Mouse (Mus musculus): ENCODE data around the gene Fosl2. TPM values are rescaled to one million over a fixed set of nuclear protein-coding genes. Genes with fewer than 3 reads are reported as not detected.

Gene Fosl2
- polyA plus RNA-seq, 1 experiment from 2014 or later, result 0.61 TPM

DNA sequence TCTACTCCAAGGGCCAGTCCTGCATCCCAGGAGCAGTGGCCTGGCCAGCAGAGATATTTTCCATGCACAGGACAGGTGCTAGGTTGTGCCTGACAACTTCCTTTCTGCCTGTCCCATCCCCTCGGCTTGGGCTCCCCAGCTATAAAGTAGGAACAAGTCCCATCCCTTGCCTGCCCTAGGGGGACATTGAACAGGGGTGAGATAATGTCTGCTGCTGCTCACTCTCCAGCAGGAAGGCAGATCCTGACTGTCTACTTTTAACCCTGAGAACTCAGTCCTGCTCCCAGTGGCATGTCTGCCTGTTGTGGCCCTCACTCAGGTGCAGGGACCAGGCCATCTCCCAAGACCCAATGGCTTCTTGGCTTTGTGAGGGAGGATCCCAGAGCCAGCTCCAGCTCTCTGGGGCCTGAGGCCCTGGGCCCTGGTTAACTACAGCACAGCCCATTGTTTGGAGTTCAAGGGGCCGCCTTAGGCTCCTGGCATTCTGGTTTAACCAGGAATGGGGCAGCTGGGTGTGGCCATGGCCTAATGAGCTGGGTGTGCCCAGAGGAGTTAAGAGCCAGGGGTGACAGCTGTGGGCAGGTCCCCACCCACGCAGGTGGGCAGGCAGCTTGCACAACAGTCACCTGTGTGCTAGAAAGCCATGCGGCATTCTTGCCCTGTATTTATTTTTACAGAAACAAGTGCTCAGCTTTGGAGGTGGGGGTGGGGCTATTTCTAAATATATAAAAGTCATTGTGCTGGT lies 47.5 kb downstream of the Fosl2 start:
- no peak for ATAC-seq (ENCODE audit: low read depth)
- no peak overlapping the region for H3K27ac ChIP-seq (ENCODE audit: low read length)
- no peaks in the 10 kb centered on the region for H3K4me1 ChIP-seq (ENCODE audit: control insufficient read depth, low read depth, low read length)
- no peak overlapping the region for H3K4me3 ChIP-seq (ENCODE audit: low read depth, low read length)
- H3K36me3 ChIP-seq (ENCODE audit: control insufficient read depth, insufficient read depth), result no peaks in the 10 kb centered on the region
- 61% methylated on average over 4 of the region's 4 CpGs for WGBS (ENCODE audit: insufficient replicate concordance)
- H3K27me3 ChIP-seq (ENCODE audit: control insufficient read depth, insufficient read depth, low read depth, low read length), result no peaks in the 10 kb centered on the region
- no peak overlapping the region for H3K9ac ChIP-seq (ENCODE audit: low read depth, low read length)
- H3K4me2 ChIP-seq (ENCODE audit: low read depth, low read length), result no peak overlapping the region
- H3K9me3 ChIP-seq (replicated peaks; ENCODE audit: control insufficient read depth, low read length), result no peaks in the 10 kb centered on the region

DNA sequence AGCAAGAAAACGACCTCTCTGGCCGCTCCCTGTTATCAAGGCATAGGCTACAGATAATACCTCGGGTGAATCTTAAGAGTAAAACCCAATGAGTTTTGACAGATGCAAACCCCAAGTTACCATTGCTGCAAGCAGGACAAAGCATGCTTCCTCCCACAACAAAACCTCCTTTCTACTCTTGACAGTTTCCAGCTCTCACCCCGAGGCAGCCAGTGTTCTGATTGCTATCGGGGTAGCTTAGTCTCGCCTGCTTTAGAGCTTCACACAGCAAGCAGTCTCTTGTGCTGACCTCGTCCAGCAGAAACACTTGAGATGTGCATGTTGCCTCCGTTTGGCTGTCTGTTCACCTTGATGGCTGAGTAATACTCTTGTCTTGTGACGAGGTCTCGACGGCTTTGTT lies 52.1 kb downstream of the Fosl2 start:
- Histone ChIP-seq H3K27ac (ENCODE audit: low read length) (no peak overlapping the region), H3K27me3 (ENCODE audit: control insufficient read depth, insufficient read depth, low read depth, low read length) (no peaks in the 10 kb centered on the region), H3K9ac (ENCODE audit: low read depth, low read length) (no peak overlapping the region), H3K4me1 (ENCODE audit: control insufficient read depth, low read depth, low read length) (no peaks in the 10 kb centered on the region), H3K4me3 (ENCODE audit: low read depth, low read length) (no peak overlapping the region), H3K9me3 (replicated peaks; ENCODE audit: control insufficient read depth, low read length) (no peaks in the 10 kb centered on the region), H3K36me3 (ENCODE audit: control insufficient read depth, insufficient read depth) (no peaks in the 10 kb centered on the region), H3K4me2 (ENCODE audit: low read depth, low read length) (no peak overlapping the region)
- no peak for ATAC-seq (ENCODE audit: low read depth)
- 57% methylated on average over 11 of the region's 11 CpGs for WGBS (ENCODE audit: insufficient replicate concordance)

DNA sequence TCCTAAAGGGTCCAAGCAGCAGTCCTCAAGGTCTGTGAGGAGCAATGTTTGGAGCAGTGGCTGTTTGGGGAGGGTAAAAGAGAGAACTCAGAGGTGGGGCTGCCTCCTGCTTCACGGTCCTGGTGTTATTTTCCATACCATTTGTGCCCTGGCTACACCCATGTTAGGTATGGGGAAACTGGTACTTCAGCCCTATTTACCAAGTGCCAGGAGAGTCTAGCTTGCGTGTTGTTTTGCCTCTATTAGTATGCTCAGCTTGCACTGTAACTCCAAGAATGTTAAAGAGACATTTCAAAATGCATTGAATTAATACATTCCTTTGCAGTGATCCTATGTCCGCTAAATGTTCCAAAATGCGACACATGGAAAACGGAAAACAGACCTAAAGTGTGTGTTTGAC lies 55.7 kb downstream of the Fosl2 start:
- H3K4me1 ChIP-seq (ENCODE audit: control insufficient read depth, low read depth, low read length), result no peaks in the 10 kb centered on the region
- ATAC-seq (ENCODE audit: low read depth), result no peak
- H3K4me3 ChIP-seq (ENCODE audit: low read depth, low read length), result no peak overlapping the region
- H3K9me3 ChIP-seq (replicated peaks; ENCODE audit: control insufficient read depth, low read length), result no peaks in the 10 kb centered on the region
- WGBS (ENCODE audit: insufficient replicate concordance), result 72% methylated on average over 5 of the region's 5 CpGs
- H3K27ac ChIP-seq (ENCODE audit: low read length), result no peak overlapping the region
- H3K36me3 ChIP-seq (ENCODE audit: control insufficient read depth, insufficient read depth), result no peaks in the 10 kb centered on the region
- no peak overlapping the region for H3K9ac ChIP-seq (ENCODE audit: low read depth, low read length)
- no peaks in the 10 kb centered on the region for H3K27me3 ChIP-seq (ENCODE audit: control insufficient read depth, insufficient read depth, low read depth, low read length)
- H3K4me2 ChIP-seq (ENCODE audit: low read depth, low read length), result no peak overlapping the region

DNA sequence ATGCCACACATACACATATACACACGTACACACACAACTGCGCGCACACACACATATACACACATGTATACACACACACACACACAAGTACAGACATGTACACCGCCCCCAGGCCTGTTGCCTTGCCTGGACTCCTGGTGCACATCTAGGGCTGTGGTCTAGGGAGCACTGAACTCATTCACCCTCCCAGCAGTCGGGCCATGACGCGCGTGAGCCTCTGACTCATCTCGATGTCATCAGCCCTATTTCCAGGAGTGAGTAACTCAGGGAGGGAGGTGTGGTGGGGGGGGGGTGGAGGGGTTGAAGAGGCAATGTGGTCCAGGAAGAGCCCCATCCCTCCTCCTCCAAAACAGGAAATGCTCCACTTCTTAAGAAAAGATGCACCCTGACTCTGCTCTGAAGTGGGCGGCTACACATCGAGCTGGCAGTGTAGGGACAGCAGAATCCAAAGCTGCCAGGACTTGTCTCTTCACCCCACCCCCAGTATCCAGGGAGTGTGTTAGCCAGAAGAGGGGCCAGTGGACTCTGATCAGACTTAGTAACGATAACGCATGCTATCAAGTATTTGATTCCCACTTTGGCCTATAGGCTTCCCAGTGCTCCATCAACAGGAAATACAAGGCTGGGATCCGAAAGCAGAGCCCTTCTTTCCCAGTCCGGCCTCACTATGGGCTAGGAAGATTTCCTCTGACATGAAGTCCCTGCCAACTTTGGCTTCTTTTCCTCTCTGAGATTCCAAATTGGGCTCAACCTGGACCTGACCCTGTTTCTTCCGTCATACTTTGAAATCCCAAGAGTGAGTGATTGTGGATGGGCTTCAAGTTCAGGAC lies 56.6 kb downstream of the Fosl2 start:
- 65% methylated on average over 16 of the region's 16 CpGs for WGBS (ENCODE audit: insufficient replicate concordance)
- no peaks in the 10 kb centered on the region for H3K9me3 ChIP-seq (replicated peaks; ENCODE audit: control insufficient read depth, low read length)
- H3K4me3 ChIP-seq (ENCODE audit: low read depth, low read length), result no peak overlapping the region
- no peak overlapping the region for H3K9ac ChIP-seq (ENCODE audit: low read depth, low read length)
- H3K4me1 ChIP-seq (ENCODE audit: control insufficient read depth, low read depth, low read length), result no peaks in the 10 kb centered on the region
- no peak for ATAC-seq (ENCODE audit: low read depth)
- H3K4me2 ChIP-seq (ENCODE audit: low read depth, low read length), result no peak overlapping the region
- no peaks in the 10 kb centered on the region for H3K27me3 ChIP-seq (ENCODE audit: control insufficient read depth, insufficient read depth, low read depth, low read length)
- H3K27ac ChIP-seq (ENCODE audit: low read length), result no peak overlapping the region
- H3K36me3 ChIP-seq (ENCODE audit: control insufficient read depth, insufficient read depth), result no peaks in the 10 kb centered on the region

DNA sequence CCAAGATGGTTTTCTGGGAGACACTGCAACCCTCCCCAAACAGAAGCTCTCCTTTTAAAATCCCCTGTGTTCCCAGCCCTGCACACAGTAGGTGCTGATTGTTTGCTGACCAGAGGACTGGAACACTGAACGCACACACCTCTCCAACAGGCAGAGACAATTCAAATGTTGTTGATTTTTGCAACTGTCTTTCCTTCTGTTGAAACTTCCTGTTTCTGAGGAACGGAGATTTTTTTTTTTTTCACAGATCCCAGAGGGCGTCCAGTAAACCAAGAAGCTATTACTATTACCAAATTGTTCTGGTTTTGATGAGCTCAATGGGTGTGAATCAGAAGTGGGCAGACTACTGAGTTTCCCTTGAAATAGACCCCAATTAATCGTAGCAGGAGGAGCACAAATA lies 58.6 kb downstream of the Fosl2 start:
- H3K27me3 ChIP-seq (ENCODE audit: control insufficient read depth, insufficient read depth, low read depth, low read length), result no peaks in the 10 kb centered on the region
- WGBS (ENCODE audit: insufficient replicate concordance), result 26% methylated on average over 4 of the region's 4 CpGs
- H3K9me3 ChIP-seq (replicated peaks; ENCODE audit: control insufficient read depth, low read length), result no peaks in the 10 kb centered on the region
- no peak overlapping the region for H3K27ac ChIP-seq (ENCODE audit: low read length)
- no peak for ATAC-seq (ENCODE audit: low read depth)
- H3K36me3 ChIP-seq (ENCODE audit: control insufficient read depth, insufficient read depth), result no peaks in the 10 kb centered on the region
- H3K4me3 ChIP-seq (ENCODE audit: low read depth, low read length), result no peak overlapping the region
- H3K9ac ChIP-seq (ENCODE audit: low read depth, low read length), result no peak overlapping the region
- H3K4me2 ChIP-seq (ENCODE audit: low read depth, low read length), result no peak overlapping the region
- H3K4me1 ChIP-seq (ENCODE audit: control insufficient read depth, low read depth, low read length), result no peaks in the 10 kb centered on the region

GRCm38 (mm10) chr5:32195857-32196609 lies 60.4 kb downstream of the Fosl2 start:
- H3K4me3 ChIP-seq (ENCODE audit: low read depth, low read length), result no peak overlapping the region
- H3K9me3 ChIP-seq (replicated peaks; ENCODE audit: control insufficient read depth, low read length), result no peaks in the 10 kb centered on the region
- no peak overlapping the region for H3K9ac ChIP-seq (ENCODE audit: low read depth, low read length)
- no peaks in the 10 kb centered on the region for H3K36me3 ChIP-seq (ENCODE audit: control insufficient read depth, insufficient read depth)
- H3K27ac ChIP-seq (ENCODE audit: low read length), result no peak overlapping the region
- no peaks in the 10 kb centered on the region for H3K4me1 ChIP-seq (ENCODE audit: control insufficient read depth, low read depth, low read length)
- no peak overlapping the region for H3K4me2 ChIP-seq (ENCODE audit: low read depth, low read length)
- H3K27me3 ChIP-seq (ENCODE audit: control insufficient read depth, insufficient read depth, low read depth, low read length), result no peaks in the 10 kb centered on the region
- no peak for ATAC-seq (ENCODE audit: low read depth)
- 35% methylated on average over 12 of the region's 12 CpGs for WGBS (ENCODE audit: insufficient replicate concordance)

DNA sequence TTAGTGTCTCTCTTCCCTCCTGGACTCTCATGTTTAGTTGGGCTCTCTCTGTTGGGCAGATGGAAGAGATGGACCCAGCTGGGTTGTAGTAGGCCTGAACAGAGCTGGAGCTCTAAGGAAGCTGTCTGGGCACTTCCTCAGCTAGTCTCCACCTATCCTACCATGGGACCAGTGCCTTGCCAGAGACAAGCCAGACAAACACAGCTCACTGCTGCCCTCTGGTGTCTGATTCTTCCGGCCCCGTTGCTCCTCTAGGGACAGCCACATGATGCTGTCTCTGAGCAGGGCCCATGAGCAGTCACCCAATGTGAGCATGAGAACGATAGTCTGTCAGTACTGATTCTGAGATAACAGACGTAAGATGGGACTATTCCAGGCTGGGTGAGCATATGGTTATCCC lies 62.1 kb downstream of the Fosl2 start:
- Histone ChIP-seq H3K27ac (ENCODE audit: low read length) (no peak overlapping the region), H3K27me3 (ENCODE audit: control insufficient read depth, insufficient read depth, low read depth, low read length) (no peaks in the 10 kb centered on the region)

DNA sequence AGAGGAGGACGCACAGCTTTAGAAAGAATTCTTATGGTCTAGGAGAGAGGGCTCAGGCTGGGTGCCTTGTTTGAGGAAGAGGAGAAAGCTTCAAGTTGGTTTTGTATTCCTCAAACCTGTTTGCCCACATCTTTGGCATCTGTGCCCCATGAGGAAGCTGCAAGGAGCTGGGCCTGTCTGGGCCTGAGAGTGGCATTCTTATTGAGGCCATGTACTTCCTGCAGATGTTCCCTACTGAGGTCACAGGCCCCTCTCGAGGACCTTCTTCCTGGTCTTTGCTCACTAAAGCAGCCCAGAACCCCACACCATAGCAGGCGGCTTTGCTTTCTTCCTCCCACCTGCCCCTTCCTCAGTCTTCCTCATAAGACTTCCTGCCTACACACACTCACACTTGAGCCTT lies 63.5 kb downstream of the Fosl2 start:
- ATAC-seq (ENCODE audit: low read depth), result no peak
- Histone ChIP-seq H3K27me3 (ENCODE audit: control insufficient read depth, insufficient read depth, low read depth, low read length) (no peaks in the 10 kb centered on the region), H3K36me3 (ENCODE audit: control insufficient read depth, insufficient read depth) (no peaks in the 10 kb centered on the region), H3K4me3 (ENCODE audit: low read depth, low read length) (no peak overlapping the region), H3K9me3 (replicated peaks; ENCODE audit: control insufficient read depth, low read length) (no peaks in the 10 kb centered on the region), H3K27ac (ENCODE audit: low read length) (no peak overlapping the region), H3K4me2 (ENCODE audit: low read depth, low read length) (no peak overlapping the region), H3K4me1 (ENCODE audit: control insufficient read depth, low read depth, low read length) (no peaks in the 10 kb centered on the region), H3K9ac (ENCODE audit: low read depth, low read length) (no peak overlapping the region)
- WGBS (ENCODE audit: insufficient replicate concordance), result 38% methylated on average over 3 of the region's 3 CpGs

More for the DNA sequence above, 62.1 kb downstream of the Fosl2 start:
- WGBS (ENCODE audit: insufficient replicate concordance), result 10% methylated on average over 4 of the region's 4 CpGs
- Histone ChIP-seq H3K4me1 (ENCODE audit: control insufficient read depth, low read depth, low read length) (no peaks in the 10 kb centered on the region), H3K9ac (ENCODE audit: low read depth, low read length) (no peak overlapping the region), H3K4me2 (ENCODE audit: low read depth, low read length) (no peak overlapping the region), H3K9me3 (replicated peaks; ENCODE audit: control insufficient read depth, low read length) (no peaks in the 10 kb centered on the region), H3K36me3 (ENCODE audit: control insufficient read depth, insufficient read depth) (no peaks in the 10 kb centered on the region), H3K4me3 (ENCODE audit: low read depth, low read length) (no peak overlapping the region)
- peak; percentile 61 for ATAC-seq (ENCODE audit: low read depth)

Data from liver, embryonic 16.5 days (tissue).